Mouse (Mus musculus) limb, embryonic 14.5 days (tissue): Measurements from ENCODE around the gene Sdhaf1. TPM values are rescaled to one million over a fixed set of nuclear protein-coding genes. Genes with fewer than 3 reads are reported as not detected.

Experiments used
- ATAC-seq: fragments of 200-750 bp; cut with Nextera tagmentation; 2 replicates; pipeline ENCODE4 v1.8.0; 2017; ENCODE audit warnings: low read depth, moderate number of reproducible peaks, moderate TSS enrichment; ENCODE audit not compliant: low FRiP score
- DNase-seq: peaks from one replicate; pipeline ENCODE4 v3.0.0-alpha.2; 2015; ENCODE audit warnings: low spot score
- H3K27ac ChIP-seq: fragments of 300-500 bp; sonication (generic); replicated peaks from 2 replicates; pipeline ENCODE4 v1.5.1; 2014; ENCODE audit warnings: low read depth, mild to moderate bottlenecking, low read length, moderate library complexity, mixed read lengths
- H3K27me3 ChIP-seq: fragments of 300-500 bp; sonication (generic); 2 replicates; pipeline ENCODE4 v1.6.1; 2014; ENCODE audit warnings: low read length, mixed read lengths; ENCODE audit not compliant: control insufficient read depth, insufficient read depth
- H3K36me3 ChIP-seq: fragments of 300-500 bp; sonication (generic); 2 replicates; pipeline ENCODE4 v1.6.1; 2014; ENCODE audit warnings: mild to moderate bottlenecking, low read length, moderate library complexity, mixed read lengths; ENCODE audit not compliant: control insufficient read depth, insufficient read depth
- H3K4me1 ChIP-seq: fragments of 300-500 bp; sonication (generic); 2 replicates; pipeline ENCODE4 v1.6.1; 2014; ENCODE audit warnings: antibody characterized with exemption, low read length, mixed read lengths; ENCODE audit not compliant: control insufficient read depth, insufficient read depth
- H3K4me2 ChIP-seq: fragments of 300-500 bp; sonication (generic); replicated peaks from 2 replicates; pipeline ENCODE4 v1.6.1; 2014; ENCODE audit warnings: low read depth, mild to moderate bottlenecking, low read length, moderate library complexity; ENCODE audit not compliant: severe bottlenecking
- H3K4me3 ChIP-seq: fragments of 300-500 bp; sonication (generic); replicated peaks from 2 replicates; pipeline ENCODE4 v1.5.1; 2014; ENCODE audit warnings: low read length
- H3K9ac ChIP-seq: fragments of 300-500 bp; sonication (generic); 2 replicates; pipeline ENCODE4 v1.6.1; 2014; ENCODE audit warnings: mild to moderate bottlenecking, low read depth, low read length, moderate library complexity; ENCODE audit not compliant: severe bottlenecking
- H3K9me3 ChIP-seq: fragments of 300-500 bp; sonication (generic); 2 replicates; pipeline ENCODE4 v1.6.1; 2016; ENCODE audit warnings: low read length; ENCODE audit not compliant: control insufficient read depth
- POLR2A ChIP-seq: fragments of 200-500 bp; IDR thresholded peaks from 2 replicates; pipeline ENCODE4 v1.8.0; 2012; ENCODE audit warnings: inconsistent platforms, mild to moderate bottlenecking, moderate library complexity, borderline replicate concordance; ENCODE audit not compliant: insufficient read depth, insufficient read length; ENCODE audit errors: extremely low read depth
- WGBS: fragments of 180-500 bp; shearing (Covaris S2); extraction: QIAGEN DNeasy Blood & Tissue Kit; methylation state at CpG from one replicate; pipeline ENCODE4 v1.1.7; 2014; 5-methylcytosine and 5-hydroxymethylcytosine counted together
- polyA plus RNA-seq, 2 experiments: library from polyadenylated mRNA; depleted of rRNA in 1 of 2; stranded (reverse) in 1 of 2; unstranded in 1 of 2; fragments of >200 nt; fragmentation: Nextera tagmentation in 1 of 2; extraction: Ambion mirVana in 1 of 2; gene quantifications; 2 replicates each; pipeline versions ENCODE4 v1.2.1 to v1.2.3; 2012 to 2014

The Sdhaf1 gene
- polyA plus RNA-seq, 2 experiments, result 18.6 to 20.7 TPM

GRCm38 (mm10) chr7:30288046-30288445, 35.6 kb downstream of the Sdhaf1 start:
- DNase-seq, result no peak
- Histone ChIP-seq H3K36me3 (0 out of 2 replicates have a peak, but pooled peaks cover 4% of the 10 kb centered on the region), H3K4me3 (no peak overlapping the region), H3K9me3 (no peaks in the 10 kb centered on the region), H3K27me3 (no peaks in the 10 kb centered on the region), H3K4me2 (no peak overlapping the region), H3K9ac (no peak overlapping the region), H3K4me1 (peaks cover 14% of the 10 kb centered on the region), H3K27ac (no peak overlapping the region)
- whole genome bisulfite sequencing, result 74% methylated on average over 6 of the region's 6 CpGs
- ATAC-seq, result no peak
- no peak for TF ChIP-seq POLR2A

- DNase-seq (no peak), ATAC-seq (no peak)
- WGBS, result 55% methylated on average over 8 of the region's 8 CpGs
- H3K9me3 ChIP-seq, result no peaks in the 10 kb centered on the region
- no peak overlapping the region for H3K9ac ChIP-seq
- H3K36me3 ChIP-seq, result no peaks in the 10 kb centered on the region
- no peak overlapping the region for H3K4me2 ChIP-seq
- no peak overlapping the region for H3K4me3 ChIP-seq
- TF ChIP-seq POLR2A, result no peak
- H3K27me3 ChIP-seq, result no peaks in the 10 kb centered on the region
- no peak overlapping the region for H3K27ac ChIP-seq
- H3K4me1 ChIP-seq, result peaks cover 6% of the 10 kb centered on the region
Observed at GRCm38 (mm10) chr7:30286701-30287410, 36.8 kb downstream of the Sdhaf1 start.

- Histone ChIP-seq H3K9ac (no peak overlapping the region), H3K27ac (no peak overlapping the region), H3K9me3 (no peaks in the 10 kb centered on the region), H3K4me2 (no peak overlapping the region), H3K4me3 (no peak overlapping the region), H3K4me1 (peaks cover 5% of the 10 kb centered on the region; the same call in 1 of the 2 replicates), H3K36me3 (no peaks in the 10 kb centered on the region), H3K27me3 (no peaks in the 10 kb centered on the region)
- ATAC-seq, result no peak
- 74% methylated on average over 7 of the region's 7 CpGs for WGBS
- DNase-seq, result no peak
- no peak for TF ChIP-seq POLR2A
Observed at GRCm38 (mm10) chr7:30282740-30283139, 41.0 kb downstream of the Sdhaf1 start.

- no peaks in the 10 kb centered on the region for H3K36me3 ChIP-seq
- H3K4me2 ChIP-seq, result no peak overlapping the region
- no peaks in the 10 kb centered on the region for H3K27me3 ChIP-seq
- peaks cover 5% of the 10 kb centered on the region; the same call in 1 of the 2 replicates for H3K4me1 ChIP-seq
- ATAC-seq (no peak), DNase-seq (no peak)
- H3K9ac ChIP-seq, result no peak overlapping the region
- TF ChIP-seq POLR2A, result no peak
- 78% methylated on average over 4 of the region's 4 CpGs for WGBS
- H3K4me3 ChIP-seq, result no peak overlapping the region
- H3K27ac ChIP-seq, result no peak overlapping the region
- H3K9me3 ChIP-seq, result no peaks in the 10 kb centered on the region
Observed at GRCm38 (mm10) chr7:30281522-30281921, 42.2 kb downstream of the Sdhaf1 start.

- WGBS, result under 1% methylated on average over 20 of the region's 20 CpGs
- peak; percentile 88 for ATAC-seq
- no peak for TF ChIP-seq POLR2A
- H3K9me3 ChIP-seq, result no peaks in the 10 kb centered on the region
- H3K27me3 ChIP-seq, result no peaks in the 10 kb centered on the region
- DNase-seq, result peak; percentile 91
- H3K4me3 ChIP-seq, result peak overlapping the region; percentile 73
- H3K27ac ChIP-seq, result peak overlapping the region; percentile 92
- H3K9ac ChIP-seq, result peak overlapping the region; percentile 34
- H3K36me3 ChIP-seq, result no peaks in the 10 kb centered on the region
- peak overlapping the region; percentile 92 for H3K4me2 ChIP-seq
- H3K4me1 ChIP-seq, result peaks cover 5% of the 10 kb centered on the region; the same call in 1 of the 2 replicates
Observed at GRCm38 (mm10) chr7:30280670-30281138, 43.0 kb downstream of the Sdhaf1 start.
